Mouse (Mus musculus) forelimb bud, embryonic 11.5 days (tissue): Measurements from ENCODE around the gene Nrarp.

Source experiments
- DNase-seq: peaks from one replicate; pipeline ENCODE4 v3.0.0-alpha.2; 2012; ENCODE audit warnings: low read depth, low spot score

Nrarp gene

GRCm38 (mm10) chr2:25196172-25196954, 15.8 kb downstream of the Nrarp start, which contains the start of gene Tor4a:
Gene Tor4a, minus strand, starts transcription at chr2:25196886.
- DNase-seq = peak; percentile 39

- no peak for DNase-seq
Observed at GRCm38 (mm10) chr2:25197191-25197590, 16.6 kb downstream of the Nrarp start.

GRCm38 (mm10) chr2:25197946-25198345, 17.4 kb downstream of the Nrarp start:
- DNase-seq = no peak

GRCm38 (mm10) chr2:25200631-25201030, 20.1 kb downstream of the Nrarp start:
- DNase-seq = no peak

- no peak for DNase-seq
Observed at GRCm38 (mm10) chr2:25203631-25204214, 23.2 kb downstream of the Nrarp start.

GRCm38 (mm10) chr2:25207593-25207992, 27.0 kb downstream of the Nrarp start:
- DNase-seq = no peak

- DNase-seq = no peak
Observed at GRCm38 (mm10) chr2:25210686-25211085, 30.1 kb downstream of the Nrarp start.

GRCm38 (mm10) chr2:25211121-25211670, 30.6 kb downstream of the Nrarp start, which contains the start of gene Nelfb:
Gene Nelfb, minus strand, starts transcription at chr2:25211489.
- peak; percentile 88 for DNase-seq

GRCm38 (mm10) chr2:25213266-25213865, 32.8 kb downstream of the Nrarp start:
- DNase-seq = no peak

- no peak for DNase-seq
Observed at GRCm38 (mm10) chr2:25214444-25214843, 33.9 kb downstream of the Nrarp start, which contains the start of gene Stpg3. Gene Stpg3, minus strand, starts transcription at chr2:25214637.

GRCm38 (mm10) chr2:25217666-25218065, 37.1 kb downstream of the Nrarp start:
- DNase-seq = no peak

GRCm38 (mm10) chr2:25218445-25218844, 37.9 kb downstream of the Nrarp start, which contains the start of gene Fam166a:
Gene Fam166a, plus strand, starts transcription at chr2:25218745.
- no peak for DNase-seq

GRCm38 (mm10) chr2:25221331-25221772, 40.8 kb downstream of the Nrarp start:
- no peak for DNase-seq

GRCm38 (mm10) chr2:25223681-25224491, 43.3 kb downstream of the Nrarp start:
- no peak for DNase-seq

GRCm38 (mm10) chr2:25224492-25224765, 43.9 kb downstream of the Nrarp start, which contains the start of gene Tubb4b:
Gene Tubb4b, minus strand, starts transcription at chr2:25224702.
- DNase-seq = no peak

- peak; percentile 99 for DNase-seq
Observed at GRCm38 (mm10) chr2:25224766-25225752, 44.5 kb downstream of the Nrarp start.

- DNase-seq = no peak
Observed at GRCm38 (mm10) chr2:25225811-25226379, 45.3 kb downstream of the Nrarp start.

GRCm38 (mm10) chr2:25226864-25227263, 46.3 kb downstream of the Nrarp start:
- no peak for DNase-seq

- no peak for DNase-seq
Observed at GRCm38 (mm10) chr2:25227406-25227805, 46.8 kb downstream of the Nrarp start.

GRCm38 (mm10) chr2:25228431-25228889, 47.9 kb downstream of the Nrarp start:
- DNase-seq = peak; percentile 84
